ENCODE assay signal across 9 mouse cellular contexts in the genomic region with DNA sequence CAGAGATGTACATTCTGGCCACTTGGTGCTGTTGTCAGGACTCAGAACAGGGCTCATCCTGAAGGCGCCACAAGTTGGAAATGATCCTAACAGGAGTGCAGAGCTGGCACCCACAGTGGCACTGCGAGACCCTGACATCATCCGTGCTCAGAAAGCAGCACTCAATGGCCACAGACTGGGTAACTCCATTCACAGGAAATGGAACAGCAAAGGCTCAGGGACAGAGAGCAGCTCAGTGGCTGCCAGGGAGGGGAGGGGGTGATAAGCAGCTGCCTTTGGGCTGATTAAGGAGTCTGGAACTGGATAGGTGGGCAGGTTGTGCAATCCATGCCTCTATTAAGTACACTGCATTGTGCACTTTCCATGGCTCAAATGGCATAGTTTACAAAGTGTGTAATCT. TPM values are rescaled to one million over a fixed set of nuclear protein-coding genes. Genes with fewer than 3 reads are reported as not detected.
DNase-seq lines count a peak whose midpoint lies in the region; ATAC-seq and TF ChIP-seq lines count a peak whose summit lies in the region.
"Had no signal": no experiment of that assay in that cellular context is flagged by ENCODE, and none has a peak within 500 bp of the region (broad histone marks: within the 10 kb centered on the region; RNA-seq: fewer than 3 reads in every experiment).

No protein-coding gene starts in this region.

- TF ChIP-seq CTCF in heart, postnatal 0 days (IDR thresholded peaks at IDR 0.05; ENCODE audit: low read depth), result no peak

- DNase-seq in lung, postnatal 10 days, result no peak
- no peak for DNase-seq in embryonic facial prominence, embryonic 10.5 days (ENCODE audit: low spot score)
- DNase-seq in heart, postnatal 0 days (ENCODE audit: low spot score), result no peak
- DNase-seq in adrenal gland, postnatal 14 days, result no peak
- DNase-seq in right cerebral cortex, postnatal 36 days (ENCODE audit: low spot score in 2 of 2), result no peak
- no peak for DNase-seq in embryo, embryonic 10 days (ENCODE audit: low spot score)
- DNase-seq: embryo, embryonic 11 days had no signal

- no peaks in the 10 kb centered on the region for H3K9me3 ChIP-seq in lung, embryonic 15.5 days
- H3K9me3 ChIP-seq in embryonic facial prominence, embryonic 10.5 days, result no peaks in the 10 kb centered on the region
- H3K9me3 ChIP-seq in heart, postnatal 0 days (replicated peaks; ENCODE audit: control insufficient read depth, low read length), result no peaks in the 10 kb centered on the region
- no peaks in the 10 kb centered on the region for H3K9me3 ChIP-seq in midbrain, embryonic 15.5 days

- H3K36me3 ChIP-seq in lung, embryonic 15.5 days, result no peaks in the 10 kb centered on the region
- peaks cover 63% of the 10 kb centered on the region for H3K36me3 ChIP-seq in embryonic facial prominence, embryonic 10.5 days (replicated peaks)
- peaks cover 4% of the 10 kb centered on the region; the same call in 1 of the 2 replicates for H3K36me3 ChIP-seq in heart, postnatal 0 days (replicated peaks; ENCODE audit: control insufficient read depth, insufficient read depth, low read length)
- H3K36me3 ChIP-seq in midbrain, embryonic 15.5 days (replicated peaks), result no peaks in the 10 kb centered on the region

- no peak for TF ChIP-seq EP300 in heart, postnatal 0 days (IDR thresholded peaks at IDR 0.05; ENCODE audit: low read depth)

- no peak overlapping the region for H3K9ac ChIP-seq in lung, embryonic 15.5 days
- no peak overlapping the region for H3K9ac ChIP-seq in heart, postnatal 0 days (replicated peaks; ENCODE audit: low read depth, low read length)
- no peak overlapping the region for H3K9ac ChIP-seq in midbrain, embryonic 15.5 days

- ATAC-seq in lung, embryonic 15.5 days (ENCODE audit: borderline replicate concordance, extremely low read depth, low FRiP score, low TSS enrichment), result no peak
- no peak for ATAC-seq in heart, postnatal 0 days (ENCODE audit: insufficient read depth, low read depth)
- no peak for ATAC-seq in midbrain, embryonic 15.5 days (replicated peaks)

- WGBS in lung, embryonic 15.5 days, result 58% methylated on average over 3 of the region's 3 CpGs
- 85% methylated on average over 3 of the region's 3 CpGs for WGBS in embryonic facial prominence, embryonic 10.5 days
- 62% methylated on average over 3 of the region's 3 CpGs for WGBS in heart, postnatal 0 days
- 75% methylated on average over 3 of the region's 3 CpGs for WGBS in midbrain, embryonic 15.5 days

- H3K4me3 ChIP-seq in lung, embryonic 15.5 days, result no peak overlapping the region
- no peak overlapping the region for H3K4me3 ChIP-seq in embryonic facial prominence, embryonic 10.5 days
- no peak overlapping the region for H3K4me3 ChIP-seq in heart, postnatal 0 days (ENCODE audit: low read depth, low read length)
- no peak overlapping the region for H3K4me3 ChIP-seq in midbrain, embryonic 15.5 days

- peaks cover 100% of the 10 kb centered on the region for H3K4me1 ChIP-seq in lung, embryonic 15.5 days
- peaks cover 100% of the 10 kb centered on the region for H3K4me1 ChIP-seq in embryonic facial prominence, embryonic 10.5 days
- H3K4me1 ChIP-seq in heart, postnatal 0 days (ENCODE audit: control insufficient read depth, insufficient read depth), result peaks cover 39% of the 10 kb centered on the region
- H3K4me1 ChIP-seq in midbrain, embryonic 15.5 days, result peaks cover 85% of the 10 kb centered on the region

- H3K27ac ChIP-seq in lung, embryonic 15.5 days, result peak overlapping the region; percentile 78
- 0 out of 2 replicates have a peak overlapping the region, but pooled peaks have one; percentile 88 for H3K27ac ChIP-seq in embryonic facial prominence, embryonic 10.5 days (replicated peaks)
- H3K27ac ChIP-seq in heart, postnatal 0 days (ENCODE audit: low read depth), result peak overlapping the region; percentile 60; the same call in 1 of the 2 replicates
- peak overlapping the region; percentile 45; the same call in 1 of the 2 replicates for H3K27ac ChIP-seq in midbrain, embryonic 15.5 days

- H3K27me3 ChIP-seq in lung, embryonic 15.5 days, result no peaks in the 10 kb centered on the region
- peaks cover 23% of the 10 kb centered on the region for H3K27me3 ChIP-seq in embryonic facial prominence, embryonic 10.5 days (replicated peaks; ENCODE audit: low read depth, poor library complexity, severe bottlenecking)
- 0 out of 2 replicates have a peak, but pooled peaks cover 4% of the 10 kb centered on the region for H3K27me3 ChIP-seq in heart, postnatal 0 days (ENCODE audit: control insufficient read depth, insufficient read depth, low read length)
- H3K27me3 ChIP-seq in midbrain, embryonic 15.5 days (replicated peaks), result peaks cover under 1% of the 10 kb centered on the region; the same call in 1 of the 2 replicates

- H3K4me2 ChIP-seq in lung, embryonic 15.5 days, result 0 out of 2 replicates have a peak overlapping the region, but pooled peaks have one; percentile 18
- no peak overlapping the region for H3K4me2 ChIP-seq in heart, postnatal 0 days (ENCODE audit: low read depth, low read length)
- no peak overlapping the region for H3K4me2 ChIP-seq in midbrain, embryonic 15.5 days

RNA-seq across cellular contexts. Expression of a gene that starts 20.0 kb away (rescaled TPM):
- polyA plus RNA-seq in lung, embryonic 15.5 days (2015; fragmentation: Nextera tagmentation; extraction: Ambion mirVana), result 22.1 and 23.9 TPM in 2 replicates
- 17.1 and 20.3 TPM in 2 replicates for polyA plus RNA-seq in embryonic facial prominence, embryonic 10.5 days (2016; fragmentation: Nextera tagmentation; extraction: Ambion mirVana)
- 54.0 and 63.3 TPM in 2 replicates for total RNA-seq in heart, postnatal 0 days (2014; rRNA removed; ENCODE audit: low replicate concordance)
- 4.9 and 5.7 TPM in 2 replicates for polyA plus RNA-seq in heart, postnatal 0 days (2015; fragmentation: Nextera tagmentation; extraction: Ambion mirVana)
- polyA plus RNA-seq in midbrain, embryonic 15.5 days (2015; fragmentation: Nextera tagmentation; extraction: Ambion mirVana), result 15.6 and 17.6 TPM in 2 replicates
- total RNA-seq in adrenal gland, postnatal 14 days (2021), result 27.5 and 35.7 TPM in 2 replicates

RNA-seq across cellular contexts. Expression of a gene that starts 51.4 kb away (rescaled TPM):
- polyA plus RNA-seq in lung, embryonic 15.5 days (2015; fragmentation: Nextera tagmentation; extraction: Ambion mirVana), result 18.2 and 21.3 TPM in 2 replicates
- 30.4 and 32.1 TPM in 2 replicates for polyA plus RNA-seq in embryonic facial prominence, embryonic 10.5 days (2016; fragmentation: Nextera tagmentation; extraction: Ambion mirVana)
- 48.3 and 49.0 TPM in 2 replicates for total RNA-seq in heart, postnatal 0 days (2014; rRNA removed; ENCODE audit: low replicate concordance)
- 7.1 and 7.5 TPM in 2 replicates for polyA plus RNA-seq in heart, postnatal 0 days (2015; fragmentation: Nextera tagmentation; extraction: Ambion mirVana)
- polyA plus RNA-seq in midbrain, embryonic 15.5 days (2015; fragmentation: Nextera tagmentation; extraction: Ambion mirVana), result 21.3 and 21.5 TPM in 2 replicates
- total RNA-seq in adrenal gland, postnatal 14 days (2021), result 50.1 and 54.6 TPM in 2 replicates
